Mouse (Mus musculus): ENCODE results near the gene Gm42791. TPM values are rescaled to one million over a fixed set of nuclear protein-coding genes. Genes with fewer than 3 reads are reported as not detected.

The Gm42791 gene
- total RNA-seq (2012; rRNA removed), result not detected in 2 replicates
- total RNA-seq (2014; rRNA removed), result 0.42 TPM in 1 of 2 replicates, not detected in the other
- polyA plus RNA-seq (2012; ENCODE audit: insufficient read length, low read depth), result 1.3 and 2.1 TPM in 2 replicates

DNA sequence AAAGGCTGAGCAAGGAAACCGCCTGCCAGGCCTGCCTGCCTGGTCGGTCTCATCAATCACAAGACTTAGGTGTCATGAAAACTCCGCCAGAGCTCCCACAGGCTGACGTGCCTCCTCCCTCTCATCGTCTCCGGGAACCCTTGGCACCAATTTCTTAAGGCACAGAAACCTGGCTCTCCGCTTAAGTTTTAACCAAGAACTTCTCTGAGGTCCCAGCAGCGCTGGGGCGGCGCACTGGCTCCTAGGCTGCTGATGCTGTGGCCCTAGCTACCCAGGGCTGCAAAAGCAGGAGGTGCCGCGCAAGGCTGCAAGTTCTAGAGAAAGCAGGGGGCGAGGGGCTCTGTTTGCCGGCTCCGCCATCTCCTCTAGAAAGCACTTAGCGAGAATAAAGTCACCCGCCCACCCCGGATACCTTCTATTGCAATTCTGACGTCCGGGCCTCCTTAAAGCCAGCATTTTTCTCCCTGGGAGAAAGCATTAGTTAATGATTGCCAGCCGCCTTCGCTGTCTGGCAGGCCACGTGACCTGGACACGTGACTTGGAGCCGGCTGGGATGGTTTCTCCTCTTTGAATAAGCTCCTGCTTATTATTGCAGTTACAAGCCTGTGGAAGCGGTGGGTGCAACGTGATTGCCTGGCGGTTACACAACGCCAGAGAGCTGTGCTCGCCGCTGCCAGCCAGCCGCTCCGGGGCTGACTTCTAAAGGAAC is at the start of gene Gm42791:
Gm42791 (minus strand) TSS at position 442 of the 709 bp plus-strand sequence.
- H3K4me1 ChIP-seq (ENCODE audit: control insufficient read depth in 1 of 2, insufficient read depth in 2 of 2), result peaks cover 0 to 5% of the 10 kb centered on the region in 2 experiments; a peak in 2 of 4 replicates
- H3K9ac ChIP-seq (ENCODE audit: insufficient read depth, low read depth), result no peak within 1 kb of the TSS
- H3K27me3 ChIP-seq (replicated peaks), result no peaks in the 10 kb centered on the region
- H3K9me3 ChIP-seq (replicated peaks; ENCODE audit: low read length), result peaks cover 3% of the 10 kb centered on the region
- H3K27ac ChIP-seq (ENCODE audit: insufficient read depth, low read depth), result no peak within 1 kb of the TSS
- in situ Hi-C loops (cut with MboI; ENCODE audit: low pct_ligation_motif_present, low pct_unique_long_range_greater_than_20kb, low sequenced_read_pairs) (no loop called here), dilution Hi-C loops (cut with MboI; ENCODE audit: extremely low pct_ligation_motif_present, extremely low pct_unique_long_range_greater_than_20kb, low sequenced_read_pairs) (no loop called here)
- no peaks in the 10 kb centered on the region for H3K79me2 ChIP-seq (replicated peaks; ENCODE audit: control insufficient read depth, extremely low read depth, insufficient read depth, poor library complexity, severe bottlenecking)
- no peaks in the 10 kb centered on the region for H3K36me3 ChIP-seq (replicated peaks in 1 of 2; ENCODE audit: control insufficient read depth in 1 of 2, insufficient read depth in 1 of 2, low read length in 1 of 2)
- H3K4me3 ChIP-seq (replicated peaks in 1 of 3; ENCODE audit: low read depth in 2 of 3, low read length in 2 of 3, poor library complexity in 1 of 3), result no peak within 1 kb of the TSS
- no peak for DNase-seq (ENCODE audit: extremely low read depth)
- no peak for TF ChIP-seq USF1 (IDR thresholded peaks at IDR 0.05; ENCODE audit: low read depth, low read length)
- no peak for TF ChIP-seq ZKSCAN1 (IDR thresholded peaks at IDR 0.05; ENCODE audit: borderline replicate concordance, low read depth, low read length)
- TF ChIP-seq BHLHE40 (IDR thresholded peaks at IDR 0.05; ENCODE audit: low read depth, low read length), result no peak
- no peak for TF ChIP-seq IRF4 (IDR thresholded peaks at IDR 0.05; ENCODE audit: low read depth, low read length)
- TF ChIP-seq CHD1 (IDR thresholded peaks at IDR 0.05; ENCODE audit: low read depth, low read length), result no peak
- TF ChIP-seq GABPA (IDR thresholded peaks at IDR 0.05; ENCODE audit: insufficient replicate concordance, low read depth, low read length), result no peak
- TF ChIP-seq UBTF (IDR thresholded peaks at IDR 0.05; ENCODE audit: low read depth, low read length), result no peak
- TF ChIP-seq MYC (IDR thresholded peaks at IDR 0.05; ENCODE audit: low read depth, low read length), result no peak
- no peak for TF ChIP-seq ETS1 (conservative IDR thresholded peaks at IDR 0.05; ENCODE audit: low read depth, low read length)
- TF ChIP-seq MEF2A (IDR thresholded peaks at IDR 0.05; ENCODE audit: borderline replicate concordance, low read depth, low read length), result no peak
- no peak for TF ChIP-seq TBP (conservative IDR thresholded peaks at IDR 0.05; ENCODE audit: low read depth, low read length)
- no peak for TF ChIP-seq SIN3A (IDR thresholded peaks at IDR 0.05; ENCODE audit: low read length)
- TF ChIP-seq RAD21 (IDR thresholded peaks at IDR 0.05; ENCODE audit: low read depth, low read length), result no peak
- TF ChIP-seq CHD2 (IDR thresholded peaks at IDR 0.05; ENCODE audit: low read length), result no peak
- no peak for TF ChIP-seq USF2 (conservative IDR thresholded peaks at IDR 0.05; ENCODE audit: low read depth, low read length)
- TF ChIP-seq HCFC1 (IDR thresholded peaks at IDR 0.05; ENCODE audit: low read depth, low read length), result no peak
- TF ChIP-seq ZMIZ1 (IDR thresholded peaks at IDR 0.05; ENCODE audit: low read depth, low read length), result no peak
- TF ChIP-seq NELFE (IDR thresholded peaks at IDR 0.05; ENCODE audit: low read depth, low read length), result no peak
- H3K4me2 ChIP-seq (ENCODE audit: insufficient read depth, low read depth, poor library complexity, severe bottlenecking), result no peak within 1 kb of the TSS

DNA sequence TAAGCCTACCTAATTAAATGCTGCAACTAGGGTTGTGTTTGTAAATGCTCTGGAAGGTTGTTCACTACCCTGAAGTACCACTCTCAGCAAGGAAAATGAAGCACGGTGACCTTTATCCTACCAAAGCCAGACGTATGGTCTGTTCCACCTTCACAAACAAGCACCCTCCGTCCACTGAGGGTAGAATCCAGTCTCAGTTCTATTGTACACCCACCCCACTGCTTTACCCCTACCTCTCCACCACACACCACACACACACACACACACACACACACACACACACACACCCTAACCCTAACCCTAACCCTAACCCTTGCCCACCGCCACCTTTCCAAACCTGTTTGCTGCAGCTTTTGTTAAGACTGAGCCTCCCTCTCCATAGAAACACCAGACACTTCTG is 49.1 kb upstream of the Gm42791 start:
- Histone ChIP-seq H3K27ac (ENCODE audit: insufficient read depth, low read depth) (no peak overlapping the region), H3K4me2 (ENCODE audit: insufficient read depth, low read depth, poor library complexity, severe bottlenecking) (no peak overlapping the region), H3K36me3 (replicated peaks in 1 of 2; ENCODE audit: control insufficient read depth in 1 of 2, insufficient read depth in 1 of 2, low read length in 1 of 2) (peaks cover 18 to 25% of the 10 kb centered on the region in 2 experiments), H3K4me3 (replicated peaks in 1 of 3; ENCODE audit: low read depth in 2 of 3, low read length in 2 of 3, poor library complexity in 1 of 3) (no peak overlapping the region), H3K79me2 (replicated peaks; ENCODE audit: control insufficient read depth, extremely low read depth, insufficient read depth, poor library complexity, severe bottlenecking) (no peaks in the 10 kb centered on the region), H3K4me1 (ENCODE audit: control insufficient read depth in 1 of 2, insufficient read depth in 2 of 2) (0 out of 4 replicates have a peak, but pooled peaks cover 0 to 3% of the 10 kb centered on the region in 2 experiments), H3K27me3 (replicated peaks) (no peaks in the 10 kb centered on the region), H3K9ac (ENCODE audit: insufficient read depth, low read depth) (no peak overlapping the region), H3K9me3 (replicated peaks; ENCODE audit: low read length) (peaks cover 9% of the 10 kb centered on the region)
- in situ Hi-C loops (cut with MboI; ENCODE audit: low pct_ligation_motif_present, low pct_unique_long_range_greater_than_20kb, low sequenced_read_pairs), result no loop called here
- TF ChIP-seq MAFK (IDR thresholded peaks at IDR 0.05; ENCODE audit: insufficient replicate concordance, low read length), result no peak
- TF ChIP-seq POLR2A (IDR thresholded peaks at IDR 0.05; ENCODE audit: low read depth, low read length), result no peak
- no peak for TF ChIP-seq JUND (conservative IDR thresholded peaks at IDR 0.05; ENCODE audit: low read depth, low read length)
- no peak for TF ChIP-seq E2F4 (IDR thresholded peaks at IDR 0.05; ENCODE audit: insufficient replicate concordance, low read depth, low read length)
- TF ChIP-seq SMC3 (IDR thresholded peaks at IDR 0.05; ENCODE audit: low read depth, low read length), result no peak
- TF ChIP-seq ZMIZ1 (IDR thresholded peaks at IDR 0.05; ENCODE audit: low read depth, low read length), result no peak
- no peak for TF ChIP-seq GABPA (IDR thresholded peaks at IDR 0.05; ENCODE audit: insufficient replicate concordance, low read depth, low read length)
- TF ChIP-seq RCOR1 (conservative IDR thresholded peaks at IDR 0.05; ENCODE audit: low read depth, low read length), result no peak
- TF ChIP-seq ZNF384 (IDR thresholded peaks at IDR 0.05; ENCODE audit: low read depth, low read length), result no peak
- DNase-seq (ENCODE audit: extremely low read depth), result no peak
- dilution Hi-C loops (cut with MboI; ENCODE audit: extremely low pct_ligation_motif_present, extremely low pct_unique_long_range_greater_than_20kb, low sequenced_read_pairs), result no loop called here
